Mouse (Mus musculus) kidney, embryonic 15.5 days (tissue): ENCODE data around the gene Rccd1. TPM values are rescaled to one million over a fixed set of nuclear protein-coding genes. Genes with fewer than 3 reads are reported as not detected.
A peak's percentile ranks its signal among the peaks of the same experiment; 100 is the strongest.

Experiments used
- ATAC-seq: fragments of 200-750 bp; cut with Nextera tagmentation; replicated peaks from 2 replicates; pipeline ENCODE4 v1.8.0; 2017; ENCODE audit warnings: moderate TSS enrichment; ENCODE audit not compliant: low FRiP score
- H3K27ac ChIP-seq: fragments of 300-500 bp; sonication (generic); 2 replicates; pipeline ENCODE4 v1.5.1; 2015; ENCODE audit warnings: mild to moderate bottlenecking, inconsistent platforms
- H3K27me3 ChIP-seq: fragments of 300-500 bp; sonication (generic); 2 replicates; pipeline ENCODE4 v1.6.1; 2015; ENCODE audit warnings: inconsistent platforms
- H3K36me3 ChIP-seq: fragments of 300-500 bp; sonication (generic); 2 replicates; pipeline ENCODE4 v1.6.1; 2015; ENCODE audit warnings: inconsistent platforms
- H3K4me1 ChIP-seq: fragments of 300-500 bp; sonication (generic); 2 replicates; pipeline ENCODE4 v1.6.1; 2015; ENCODE audit warnings: inconsistent platforms
- H3K4me2 ChIP-seq: fragments of 300-500 bp; sonication (generic); 2 replicates; pipeline ENCODE4 v1.6.1; 2015; ENCODE audit warnings: moderate library complexity, mild to moderate bottlenecking, inconsistent platforms
- H3K4me3 ChIP-seq: fragments of 300-500 bp; sonication (generic); replicated peaks from 2 replicates; pipeline ENCODE4 v1.5.1; 2015; ENCODE audit warnings: mild to moderate bottlenecking, inconsistent platforms
- H3K9ac ChIP-seq: fragments of 300-500 bp; sonication (generic); 2 replicates; pipeline ENCODE4 v1.6.1; 2015; ENCODE audit warnings: mild to moderate bottlenecking, inconsistent platforms
- H3K9me3 ChIP-seq: fragments of 300-500 bp; sonication (generic); replicated peaks from 2 replicates; pipeline ENCODE4 v1.6.1; 2016; ENCODE audit warnings: inconsistent platforms
- WGBS: fragments of 180-500 bp; shearing (Covaris S2); methylation state at CpG from one replicate; pipeline ENCODE4 v1.1.7; 2015; ENCODE audit warnings: mixed read lengths; 5-methylcytosine and 5-hydroxymethylcytosine counted together
- polyA plus RNA-seq: library from polyadenylated mRNA; unstranded; fragments of >200 nt; fragmentation: Nextera tagmentation; extraction: Ambion mirVana; gene quantifications from 2 replicates; pipeline ENCODE4 v1.2.1, GENCODE M21; 2015

Rccd1 gene
- polyA plus RNA-seq, 1 experiment from 2014 or later, result 12.3 TPM

DNA sequence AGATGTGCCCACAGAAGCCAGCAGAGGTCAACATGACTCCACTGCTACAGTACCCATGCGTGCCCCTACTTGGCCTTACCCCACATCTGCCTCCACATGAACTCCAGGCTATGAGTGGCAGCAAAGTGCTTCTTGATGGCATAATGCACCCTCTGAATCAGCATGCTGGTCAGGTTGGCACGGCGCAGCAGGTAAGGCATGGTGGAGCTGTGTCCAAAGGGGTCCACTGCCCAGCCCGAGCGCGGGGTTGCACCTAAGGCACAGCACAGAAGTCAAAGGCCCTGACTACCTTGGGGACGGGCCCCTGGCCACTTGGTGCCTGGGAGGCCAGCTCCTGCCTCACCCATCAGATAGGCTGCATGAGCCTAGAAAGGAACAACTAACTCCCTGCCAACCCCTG, 43.0 kb upstream of the Rccd1 start:
- no peak for ATAC-seq
- Histone ChIP-seq H3K27me3 (no peaks in the 10 kb centered on the region), H3K36me3 (peaks cover 60% of the 10 kb centered on the region), H3K9me3 (no peaks in the 10 kb centered on the region), H3K4me2 (no peak overlapping the region), H3K9ac (no peak overlapping the region), H3K27ac (no peak overlapping the region), H3K4me3 (no peak overlapping the region), H3K4me1 (peaks cover 26% of the 10 kb centered on the region)
- WGBS, result 94% methylated on average over 7 of the region's 7 CpGs

DNA sequence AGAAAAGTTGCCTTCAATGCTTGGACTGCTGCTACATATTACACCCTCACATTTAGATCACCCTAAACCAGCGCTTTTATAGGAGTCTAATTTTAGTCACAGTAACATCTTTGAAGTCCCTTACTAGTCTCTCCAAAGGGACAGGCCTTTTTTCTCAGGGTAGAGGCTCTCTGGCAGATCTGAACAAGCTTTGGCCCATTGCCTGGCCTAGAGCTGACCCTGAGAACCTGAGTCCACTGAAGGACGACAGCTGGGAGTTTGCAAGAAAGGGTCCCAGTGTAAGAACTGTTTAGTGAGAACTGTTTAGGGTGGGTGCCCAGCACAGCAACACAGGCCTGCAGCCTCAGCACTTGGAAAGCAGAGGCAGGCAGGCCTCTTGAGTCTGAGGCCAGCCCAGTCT, 41.5 kb upstream of the Rccd1 start:
- Histone ChIP-seq H3K9ac (no peak overlapping the region), H3K9me3 (no peaks in the 10 kb centered on the region), H3K36me3 (peaks cover 75% of the 10 kb centered on the region), H3K4me2 (no peak overlapping the region), H3K27ac (no peak overlapping the region), H3K4me1 (peaks cover 22% of the 10 kb centered on the region), H3K4me3 (no peak overlapping the region), H3K27me3 (no peaks in the 10 kb centered on the region)
- 66% methylated on average over 2 of the region's 2 CpGs for WGBS
- no peak for ATAC-seq

DNA sequence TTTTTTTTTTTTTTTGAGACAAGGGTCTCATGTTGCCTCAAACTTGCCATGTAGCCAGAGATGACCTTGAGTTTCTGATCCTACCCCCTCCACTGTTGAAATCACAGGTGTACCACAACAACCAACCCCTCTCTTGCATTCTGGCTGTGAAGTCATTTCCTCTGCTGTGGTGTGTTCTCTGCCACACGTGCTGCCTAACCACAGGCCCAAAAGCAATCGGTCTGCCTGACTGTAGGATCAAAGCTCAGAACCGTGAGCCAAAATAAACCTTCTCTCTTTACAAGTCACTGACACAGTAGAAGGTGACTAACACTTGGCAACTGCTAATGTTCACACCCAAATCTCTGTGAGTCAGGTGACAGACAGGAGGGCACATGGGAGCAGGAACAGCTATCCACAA, 36.2 kb upstream of the Rccd1 start:
- Histone ChIP-seq H3K36me3 (peaks cover 93% of the 10 kb centered on the region), H3K4me2 (no peak overlapping the region), H3K9me3 (no peaks in the 10 kb centered on the region), H3K27ac (no peak overlapping the region), H3K27me3 (no peaks in the 10 kb centered on the region), H3K4me1 (no peaks in the 10 kb centered on the region), H3K4me3 (no peak overlapping the region), H3K9ac (no peak overlapping the region)
- 48% methylated on average over 3 of the region's 3 CpGs for WGBS
- no peak for ATAC-seq

DNA sequence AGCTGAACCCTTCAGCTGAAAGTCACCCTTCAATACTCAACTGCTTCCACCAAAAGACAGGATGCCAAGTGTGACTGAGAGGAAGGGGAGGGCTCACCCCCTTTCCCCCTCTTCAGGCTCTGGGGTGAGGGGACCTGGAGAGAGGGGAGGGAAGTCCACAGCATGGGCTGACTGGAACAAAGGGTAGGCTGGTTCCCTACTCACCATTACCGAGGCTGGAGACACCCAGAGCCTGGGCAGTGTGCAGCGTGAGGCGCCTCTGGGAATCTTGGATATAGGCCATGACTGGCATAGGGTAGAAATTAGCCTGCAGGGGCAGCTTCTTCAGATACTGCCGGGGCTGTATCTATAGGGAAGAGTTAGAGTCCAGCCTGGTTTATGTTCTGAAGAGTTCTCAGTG, 33.8 kb upstream of the Rccd1 start:
- H3K36me3 ChIP-seq, result peaks cover 89% of the 10 kb centered on the region
- no peaks in the 10 kb centered on the region for H3K27me3 ChIP-seq
- H3K9ac ChIP-seq, result no peak overlapping the region
- no peak overlapping the region for H3K4me2 ChIP-seq
- ATAC-seq, result no peak
- no peak overlapping the region for H3K4me3 ChIP-seq
- no peak overlapping the region for H3K27ac ChIP-seq
- H3K9me3 ChIP-seq, result no peaks in the 10 kb centered on the region
- H3K4me1 ChIP-seq, result no peaks in the 10 kb centered on the region
- 83% methylated on average over 4 of the region's 4 CpGs for WGBS

DNA sequence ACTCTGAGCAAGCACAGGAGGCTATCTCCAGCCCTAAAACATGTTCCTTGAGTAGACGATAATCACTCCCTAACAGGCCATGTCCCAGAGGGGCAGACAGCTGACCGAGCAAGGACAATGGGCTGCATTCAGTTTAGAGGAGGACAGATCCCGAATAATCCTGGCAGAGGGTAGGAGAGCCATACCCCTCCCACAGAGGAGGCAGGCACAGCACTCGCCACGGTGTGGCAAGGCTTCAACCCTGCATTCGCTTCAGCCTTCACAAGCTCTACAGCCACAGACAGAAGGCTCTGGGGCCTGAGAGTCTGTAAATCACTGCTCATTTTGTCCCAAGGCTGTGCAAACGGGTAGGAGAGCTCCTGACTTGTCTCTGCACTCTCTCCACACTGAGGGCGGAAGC, 32.9 kb upstream of the Rccd1 start:
- Histone ChIP-seq H3K4me2 (no peak overlapping the region), H3K4me1 (no peaks in the 10 kb centered on the region), H3K27me3 (no peaks in the 10 kb centered on the region), H3K9me3 (no peaks in the 10 kb centered on the region), H3K36me3 (peaks cover 89% of the 10 kb centered on the region), H3K27ac (0 out of 2 replicates have a peak overlapping the region, but pooled peaks have one; percentile 23), H3K9ac (no peak overlapping the region), H3K4me3 (no peak overlapping the region)
- WGBS, result 62% methylated on average over 8 of the region's 8 CpGs
- ATAC-seq, result no peak

DNA sequence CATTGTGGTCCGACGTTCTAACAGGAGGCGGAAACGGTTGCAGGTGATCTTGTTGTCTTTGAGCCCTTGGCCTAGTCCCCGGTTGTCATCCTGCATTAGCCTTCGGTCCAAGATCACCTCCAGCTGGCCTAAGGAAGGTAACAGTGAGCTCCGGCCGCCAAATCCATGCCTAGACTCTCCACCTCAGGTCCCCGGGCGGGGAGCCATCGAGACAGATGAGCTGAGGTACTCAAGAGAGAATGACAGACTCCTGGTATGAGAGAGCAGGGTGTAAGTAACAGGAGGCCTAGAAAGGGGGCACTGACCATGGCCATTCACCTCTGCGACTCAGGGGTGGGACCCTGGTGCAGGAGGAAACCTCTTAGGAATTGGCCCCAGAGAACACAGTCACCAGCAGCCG, 32.1 kb upstream of the Rccd1 start:
- H3K4me3 ChIP-seq, result no peak overlapping the region
- H3K4me1 ChIP-seq, result no peaks in the 10 kb centered on the region
- H3K9me3 ChIP-seq, result no peaks in the 10 kb centered on the region
- no peak overlapping the region for H3K9ac ChIP-seq
- no peak overlapping the region for H3K4me2 ChIP-seq
- H3K36me3 ChIP-seq, result peaks cover 87% of the 10 kb centered on the region
- ATAC-seq, result no peak
- no peaks in the 10 kb centered on the region for H3K27me3 ChIP-seq
- WGBS, result 92% methylated on average over 13 of the region's 13 CpGs
- no peak overlapping the region for H3K27ac ChIP-seq

DNA sequence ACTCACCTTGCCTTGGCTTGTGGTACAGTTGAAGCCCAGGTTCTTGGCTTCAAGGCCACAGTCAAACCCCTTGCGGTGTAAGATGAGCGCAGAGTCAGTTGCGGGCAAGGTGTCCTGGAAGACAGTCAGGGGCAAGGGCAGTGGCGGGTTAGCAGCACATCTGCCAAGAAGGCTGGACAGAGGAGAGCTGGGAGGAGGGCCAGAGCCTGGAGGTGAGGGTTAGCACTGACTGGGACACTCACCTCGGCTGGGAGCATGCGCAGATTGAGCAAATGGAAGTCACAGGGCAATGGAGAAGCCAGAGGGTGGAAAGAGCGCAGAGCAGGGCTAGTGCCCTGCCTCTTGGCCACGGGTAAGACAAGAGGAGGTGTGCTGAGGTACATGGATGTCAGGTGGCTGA, 28.7 kb upstream of the Rccd1 start:
- no peak overlapping the region for H3K27ac ChIP-seq
- no peak for ATAC-seq
- H3K9ac ChIP-seq, result no peak overlapping the region
- H3K36me3 ChIP-seq, result peaks cover 71% of the 10 kb centered on the region
- H3K27me3 ChIP-seq, result no peaks in the 10 kb centered on the region
- H3K4me1 ChIP-seq, result peaks cover 5% of the 10 kb centered on the region
- no peaks in the 10 kb centered on the region for H3K9me3 ChIP-seq
- H3K4me2 ChIP-seq, result no peak overlapping the region
- no peak overlapping the region for H3K4me3 ChIP-seq
- WGBS, result 90% methylated on average over 8 of the region's 8 CpGs

DNA sequence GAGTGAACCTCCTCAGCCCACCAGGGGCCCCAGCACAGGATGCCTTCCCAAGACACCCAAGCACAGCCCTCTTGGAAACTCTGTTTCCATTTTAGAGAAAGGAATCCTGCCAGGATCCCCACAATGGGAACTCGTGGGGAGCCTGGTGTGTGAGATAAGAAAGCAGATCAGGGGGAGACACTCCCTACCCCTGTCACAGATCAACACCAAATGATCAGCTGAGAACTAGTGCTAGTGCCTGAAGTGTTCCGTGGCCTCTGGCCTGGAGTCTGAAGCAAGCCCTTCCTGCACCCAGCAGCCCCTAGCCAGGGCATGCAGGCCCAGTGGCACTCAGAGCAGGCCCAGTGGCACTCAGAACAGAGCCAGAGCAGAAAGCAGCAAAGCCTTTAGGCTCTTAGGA, 26.6 kb upstream of the Rccd1 start:
- no peak for ATAC-seq
- 83% methylated on average over 2 of the region's 2 CpGs for WGBS
- Histone ChIP-seq H3K4me2 (no peak overlapping the region), H3K36me3 (peaks cover 49% of the 10 kb centered on the region), H3K4me1 (peaks cover 16% of the 10 kb centered on the region), H3K27me3 (no peaks in the 10 kb centered on the region), H3K4me3 (no peak overlapping the region), H3K9me3 (no peaks in the 10 kb centered on the region), H3K27ac (no peak overlapping the region), H3K9ac (no peak overlapping the region)

DNA sequence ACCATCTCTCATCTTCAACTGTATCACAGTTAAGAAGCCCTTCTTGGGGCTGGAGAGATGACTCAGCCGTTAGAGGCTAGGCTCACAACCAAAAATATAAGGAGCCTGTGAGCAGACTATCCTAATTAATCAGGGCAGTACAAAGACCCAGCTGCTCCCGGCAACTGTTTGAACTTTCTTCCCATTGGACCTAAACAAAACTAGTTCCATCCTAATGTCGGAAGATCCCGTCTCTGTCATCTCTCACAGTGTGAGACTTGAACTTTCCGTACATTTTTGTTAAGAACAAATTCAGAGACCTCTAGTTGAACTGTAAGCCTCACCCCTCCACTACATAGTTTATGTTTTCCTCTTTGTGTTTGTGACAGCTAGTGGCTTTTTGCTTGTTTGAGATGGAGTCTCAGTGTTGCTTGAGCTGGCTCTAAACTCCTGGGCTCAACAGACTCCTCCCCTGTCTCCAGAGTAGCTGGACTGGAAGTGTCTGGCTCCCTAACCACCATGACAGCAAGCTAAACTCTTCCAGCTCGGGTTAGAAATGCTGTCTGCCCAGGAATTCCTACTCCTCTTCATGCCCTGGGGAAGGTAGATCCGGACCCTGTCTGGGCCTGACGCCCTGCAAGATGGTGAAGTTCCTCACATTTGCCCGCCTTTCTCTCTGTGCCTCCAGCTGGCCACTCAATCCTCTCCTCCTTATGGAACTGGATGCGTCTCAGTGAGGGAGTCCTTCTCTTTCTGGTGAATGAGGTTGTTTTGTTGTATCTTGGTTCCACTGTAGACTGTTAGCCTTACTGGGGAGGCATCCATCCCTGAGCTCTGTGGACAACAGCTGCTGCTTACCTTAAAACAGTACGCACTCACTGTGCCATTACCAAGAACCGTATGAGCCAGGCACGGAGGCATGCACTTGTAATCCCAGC, 23.7 kb upstream of the Rccd1 start:
- H3K4me2 ChIP-seq, result no peak overlapping the region
- no peak; the same call in 1 of the 2 replicates for ATAC-seq
- H3K27me3 ChIP-seq, result no peaks in the 10 kb centered on the region
- peaks cover 24% of the 10 kb centered on the region for H3K4me1 ChIP-seq
- peak overlapping the region; percentile 86 for H3K27ac ChIP-seq
- peaks cover 31% of the 10 kb centered on the region for H3K36me3 ChIP-seq
- 57% methylated on average over 13 of the region's 13 CpGs for WGBS
- H3K4me3 ChIP-seq, result no peak overlapping the region
- H3K9me3 ChIP-seq, result no peaks in the 10 kb centered on the region
- H3K9ac ChIP-seq, result no peak overlapping the region

DNA sequence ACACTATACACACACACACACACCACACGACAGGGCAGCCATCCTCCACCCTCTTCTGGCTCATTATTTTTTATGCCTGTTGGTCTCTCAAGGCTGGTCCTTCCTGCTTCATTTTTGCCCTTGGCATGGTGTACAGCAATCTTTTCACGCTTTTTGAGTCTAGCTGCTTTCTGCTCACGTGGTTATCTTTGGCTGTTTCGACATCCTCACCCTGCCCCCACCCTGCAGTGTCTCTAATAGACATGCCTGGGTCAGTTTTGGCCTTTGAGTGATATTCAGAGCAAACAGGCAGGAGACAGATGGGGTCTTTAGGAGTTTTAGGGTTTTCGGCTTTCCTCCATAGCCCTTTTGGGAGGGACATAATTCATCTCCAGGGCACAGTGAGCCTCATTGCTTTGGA, 22.6 kb upstream of the Rccd1 start:
- Histone ChIP-seq H3K36me3 (peaks cover 22% of the 10 kb centered on the region), H3K9ac (no peak overlapping the region), H3K9me3 (no peaks in the 10 kb centered on the region), H3K4me2 (no peak overlapping the region), H3K4me3 (no peak overlapping the region), H3K4me1 (peaks cover 30% of the 10 kb centered on the region), H3K27me3 (no peaks in the 10 kb centered on the region), H3K27ac (peak overlapping the region; percentile 86)
- no peak for ATAC-seq
- WGBS, result 78% methylated on average over 5 of the region's 5 CpGs

DNA sequence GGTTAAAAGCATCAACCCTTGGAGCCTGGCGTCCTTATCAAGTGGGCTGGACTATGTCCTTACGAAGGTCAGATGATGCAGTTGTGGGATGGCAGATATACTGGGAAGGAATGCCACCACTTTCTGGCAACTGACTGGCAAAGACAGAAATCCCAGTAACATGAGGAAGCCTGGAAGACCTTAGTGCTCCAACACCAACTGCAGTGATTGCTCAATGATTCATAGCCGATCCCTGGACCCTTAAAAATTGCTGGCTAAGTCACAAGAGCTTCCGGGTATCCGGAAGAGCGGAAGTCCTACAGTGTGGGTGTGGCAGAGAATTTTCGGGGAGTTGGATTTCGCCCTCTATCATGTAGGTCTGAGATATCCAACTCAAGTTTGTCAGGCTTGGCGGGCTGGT, 21.9 kb upstream of the Rccd1 start:
- ATAC-seq, result no peak

DNA sequence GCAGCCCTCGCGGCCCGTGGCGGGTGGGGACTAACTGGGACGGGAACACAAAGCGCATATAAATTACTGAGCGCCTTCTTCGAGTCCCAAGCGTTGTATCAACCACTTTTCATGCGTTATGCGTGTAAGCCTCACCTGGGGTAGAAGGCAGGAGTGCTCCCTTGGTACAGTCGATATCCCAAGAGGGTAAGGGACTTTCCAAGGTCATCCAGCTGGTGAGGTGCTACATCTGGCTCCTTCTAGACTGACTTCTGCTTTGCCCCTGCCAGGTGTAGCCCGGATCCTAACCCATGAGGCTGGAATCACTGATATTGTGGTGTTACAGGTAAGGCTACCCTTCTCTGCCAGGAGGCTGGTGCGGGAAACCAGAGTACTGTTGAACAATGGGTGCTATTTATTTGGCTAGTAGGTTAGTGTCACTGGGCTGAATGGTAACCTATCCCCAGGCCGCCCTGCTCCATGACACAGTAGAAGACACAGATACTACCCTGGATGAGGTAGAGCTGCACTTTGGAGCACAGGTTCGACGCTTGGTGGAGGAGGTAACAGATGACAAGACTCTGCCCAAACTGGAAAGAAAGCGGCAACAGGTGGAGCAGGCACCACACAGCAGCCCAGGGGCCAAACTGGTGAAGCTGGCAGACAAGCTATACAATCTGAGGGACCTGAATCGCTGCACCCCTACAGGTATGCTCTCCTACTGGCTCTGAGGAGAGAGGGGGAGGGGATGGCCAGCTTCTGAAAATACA, 19.2 kb upstream of the Rccd1 start:
- Histone ChIP-seq H3K27ac (peak overlapping the region; percentile 77), H3K4me3 (peak overlapping the region; percentile 59), H3K36me3 (peaks cover 5% of the 10 kb centered on the region; the same call in 1 of the 2 replicates), H3K4me2 (peak overlapping the region; percentile 85), H3K9me3 (no peaks in the 10 kb centered on the region), H3K27me3 (no peaks in the 10 kb centered on the region), H3K9ac (peak overlapping the region; percentile 75), H3K4me1 (peaks cover 51% of the 10 kb centered on the region)
- WGBS, result 23% methylated on average over 19 of the region's 19 CpGs
- no peak for ATAC-seq

More for the DNA sequence above, 21.9 kb upstream of the Rccd1 start:
- Histone ChIP-seq H3K36me3 (peaks cover 16% of the 10 kb centered on the region), H3K4me3 (no peak overlapping the region), H3K4me1 (peaks cover 32% of the 10 kb centered on the region), H3K27me3 (no peaks in the 10 kb centered on the region), H3K27ac (no peak overlapping the region), H3K9ac (no peak overlapping the region), H3K4me2 (no peak overlapping the region), H3K9me3 (no peaks in the 10 kb centered on the region)
- 80% methylated on average over 9 of the region's 9 CpGs for WGBS
